Mouse (Mus musculus): ENCODE data around the gene Oscp1. TPM values are rescaled to one million over a fixed set of nuclear protein-coding genes. Genes with fewer than 3 reads are reported as not detected.
A peak's percentile ranks its signal among the peaks of the same experiment; 100 is the strongest.

Gene Oscp1
- polyA plus RNA-seq (2014; fragmentation: Nextera tagmentation; extraction: Ambion mirVana), result 13.3 and 16.0 TPM in 2 replicates

DNA sequence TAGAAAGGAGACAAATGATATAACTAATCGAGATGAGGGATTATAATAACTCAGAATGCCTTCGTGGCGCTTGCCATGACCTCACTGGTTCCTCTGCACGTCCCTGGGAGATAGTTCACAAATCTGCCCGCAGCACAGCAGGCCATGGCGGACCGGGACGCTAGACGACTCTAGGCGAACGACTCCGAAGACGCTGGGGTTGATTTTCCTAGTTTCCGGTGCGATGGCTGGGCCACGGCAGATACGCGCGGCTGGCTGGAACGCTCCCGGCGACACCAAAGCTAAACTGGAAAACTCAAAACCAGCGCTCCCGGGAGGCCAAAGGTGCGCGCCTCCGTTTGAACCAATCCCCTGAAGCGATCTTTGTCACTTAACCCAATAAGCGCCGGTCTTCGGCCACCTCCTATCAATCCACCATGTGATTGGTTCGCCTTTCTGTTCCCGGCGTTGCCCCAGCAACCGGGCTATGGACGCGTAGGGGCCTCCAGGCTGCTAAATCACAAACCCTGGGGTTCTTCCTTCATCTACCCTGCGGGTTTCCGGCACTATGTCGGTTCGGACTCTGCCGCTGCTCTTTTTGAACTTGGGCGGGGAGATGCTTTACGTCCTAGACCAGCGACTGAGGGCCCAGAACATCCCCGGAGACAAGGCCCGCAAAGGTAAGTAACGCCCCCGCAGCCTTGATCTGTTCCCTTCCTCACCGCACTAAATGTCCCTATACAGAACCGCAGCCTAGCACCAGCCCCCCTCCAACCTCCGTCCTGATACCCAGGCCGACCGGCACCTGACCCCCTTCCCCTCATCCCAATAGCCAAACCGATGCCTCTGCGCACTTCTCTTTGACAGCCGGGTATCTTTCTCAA lies at the start of gene Oscp1:
Oscp1 (plus strand) TSS at position 432 of the 863 bp plus-strand sequence.
- peak within 1 kb of the TSS; percentile 51 for H3K4me3 ChIP-seq (ENCODE audit: low read depth, low read length)
- peak within 1 kb of the TSS; percentile 60 for H3K4me2 ChIP-seq (replicated peaks; ENCODE audit: low read depth, low read length)
- under 1% methylated on average over 57 of the region's 57 CpGs for WGBS
- H3K9me3 ChIP-seq (ENCODE audit: control insufficient read depth, low read depth, low read length), result no peaks in the 10 kb centered on the region
- peak within 1 kb of the TSS; percentile 33 for H3K9ac ChIP-seq (replicated peaks; ENCODE audit: low read depth, low read length)
- H3K27ac ChIP-seq (ENCODE audit: low read length), result no peak within 1 kb of the TSS
- peak; percentile 99 for ATAC-seq (ENCODE audit: insufficient number of reproducible peaks, insufficient read depth, low FRiP score, low read depth)
- 0 out of 2 replicates have a peak, but pooled peaks cover 10% of the 10 kb centered on the region for H3K4me1 ChIP-seq (ENCODE audit: control insufficient read depth, insufficient read depth, low read length)
- H3K27me3 ChIP-seq (ENCODE audit: control insufficient read depth, insufficient read depth, low read length), result no peaks in the 10 kb centered on the region
- peaks cover 12% of the 10 kb centered on the region; the same call in 1 of the 2 replicates for H3K36me3 ChIP-seq (ENCODE audit: control insufficient read depth, insufficient read depth, low read length)

DNA sequence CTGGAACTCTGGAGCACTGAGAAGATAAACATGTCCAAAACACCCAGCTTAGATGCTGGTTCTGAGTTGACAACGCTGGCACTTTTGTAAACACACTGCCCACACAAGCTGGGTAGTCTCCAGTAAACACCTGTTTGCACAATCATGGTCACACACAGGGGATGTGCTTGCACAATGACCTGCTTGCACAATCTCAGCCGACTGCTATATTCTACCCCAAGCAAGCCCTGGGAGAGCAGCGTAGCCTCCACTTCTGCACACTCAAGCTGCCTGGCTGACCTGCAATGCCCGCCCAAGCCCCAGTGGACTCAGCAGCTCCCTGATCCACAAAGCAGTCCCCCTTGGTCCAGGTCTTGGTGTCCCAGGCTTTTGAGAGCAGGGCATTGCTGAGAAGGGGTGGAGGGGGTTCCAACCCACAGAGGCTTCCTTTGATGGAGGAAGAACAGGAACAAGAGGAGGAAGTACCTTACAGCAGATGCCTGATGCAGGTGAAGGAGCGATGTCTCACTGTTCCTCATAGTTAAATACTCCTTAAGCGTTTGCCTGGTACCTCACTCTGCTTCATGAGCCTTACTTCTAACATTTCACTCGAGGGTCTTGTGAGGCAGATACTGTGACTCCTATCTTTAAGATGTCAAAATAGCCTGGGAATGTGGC lies 40.6 kb upstream of the Oscp1 start:
- Histone ChIP-seq H3K9ac (replicated peaks; ENCODE audit: low read depth, low read length) (no peak overlapping the region), H3K27me3 (ENCODE audit: control insufficient read depth, insufficient read depth, low read length) (no peaks in the 10 kb centered on the region), H3K27ac (ENCODE audit: low read length) (no peak overlapping the region), H3K4me3 (ENCODE audit: low read depth, low read length) (no peak overlapping the region), H3K4me2 (replicated peaks; ENCODE audit: low read depth, low read length) (no peak overlapping the region), H3K36me3 (ENCODE audit: control insufficient read depth, insufficient read depth, low read length) (no peaks in the 10 kb centered on the region), H3K4me1 (ENCODE audit: control insufficient read depth, insufficient read depth, low read length) (no peaks in the 10 kb centered on the region), H3K9me3 (ENCODE audit: control insufficient read depth, low read depth, low read length) (no peaks in the 10 kb centered on the region)
- ATAC-seq (ENCODE audit: insufficient number of reproducible peaks, insufficient read depth, low FRiP score, low read depth), result no peak
- 75% methylated on average over 7 of the region's 7 CpGs for WGBS

- Histone ChIP-seq H3K27ac (ENCODE audit: low read length) (no peak overlapping the region), H3K4me2 (replicated peaks; ENCODE audit: low read depth, low read length) (no peak overlapping the region), H3K9ac (replicated peaks; ENCODE audit: low read depth, low read length) (no peak overlapping the region), H3K4me1 (ENCODE audit: control insufficient read depth, insufficient read depth, low read length) (no peaks in the 10 kb centered on the region), H3K36me3 (ENCODE audit: control insufficient read depth, insufficient read depth, low read length) (no peaks in the 10 kb centered on the region), H3K4me3 (ENCODE audit: low read depth, low read length) (no peak overlapping the region), H3K27me3 (ENCODE audit: control insufficient read depth, insufficient read depth, low read length) (no peaks in the 10 kb centered on the region), H3K9me3 (ENCODE audit: control insufficient read depth, low read depth, low read length) (no peaks in the 10 kb centered on the region)
- ATAC-seq (ENCODE audit: insufficient number of reproducible peaks, insufficient read depth, low FRiP score, low read depth), result no peak
- WGBS, result 81% methylated on average over 11 of the region's 11 CpGs
These were observed 39.3 kb upstream of the Oscp1 start for GRCm38 (mm10) chr4:126018966-126019538.

DNA sequence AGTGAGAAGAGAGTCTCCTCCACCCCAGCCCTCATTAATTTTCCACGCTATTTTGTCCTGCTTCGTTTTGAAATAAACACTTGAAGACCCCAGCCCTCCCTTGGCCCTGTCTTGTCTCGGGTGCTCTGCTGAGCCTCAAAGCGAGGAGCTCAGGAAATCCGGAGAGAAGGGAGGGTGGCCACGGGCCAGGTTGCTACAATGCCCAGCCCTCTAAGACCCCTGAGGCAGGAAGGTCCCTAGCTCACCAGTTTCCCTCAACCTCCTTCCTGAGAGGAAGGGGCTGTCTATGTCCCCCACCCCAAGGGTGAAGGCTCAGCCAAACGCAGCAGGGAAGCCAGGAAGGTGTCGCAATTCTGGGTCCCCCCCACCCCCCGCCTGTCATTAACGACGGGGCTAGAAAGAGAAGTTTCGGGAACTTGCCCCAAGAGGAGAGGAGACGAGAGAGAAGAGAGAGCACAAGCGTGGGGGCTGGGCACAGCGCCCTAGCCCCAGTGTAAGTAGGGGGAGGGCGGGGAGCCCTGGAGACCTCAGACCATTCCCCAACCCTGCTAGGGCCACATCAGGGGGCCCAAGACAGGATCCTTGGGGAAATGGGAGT lies 34.0 kb upstream of the Oscp1 start, which contains the start of gene Csf3r:
Csf3r (plus strand) TSS at position 248 of the 598 bp plus-strand sequence.
- Histone ChIP-seq H3K4me1 (ENCODE audit: control insufficient read depth, insufficient read depth, low read length) (no peaks in the 10 kb centered on the region), H3K4me3 (ENCODE audit: low read depth, low read length) (no peak within 1 kb of the TSS), H3K9ac (replicated peaks; ENCODE audit: low read depth, low read length) (no peak within 1 kb of the TSS), H3K27ac (ENCODE audit: low read length) (no peak within 1 kb of the TSS), H3K9me3 (ENCODE audit: control insufficient read depth, low read depth, low read length) (no peaks in the 10 kb centered on the region), H3K36me3 (ENCODE audit: control insufficient read depth, insufficient read depth, low read length) (no peaks in the 10 kb centered on the region), H3K27me3 (ENCODE audit: control insufficient read depth, insufficient read depth, low read length) (no peaks in the 10 kb centered on the region), H3K4me2 (replicated peaks; ENCODE audit: low read depth, low read length) (no peak within 1 kb of the TSS)
- ATAC-seq (ENCODE audit: insufficient number of reproducible peaks, insufficient read depth, low FRiP score, low read depth), result no peak
- WGBS, result 42% methylated on average over 16 of the region's 16 CpGs

DNA sequence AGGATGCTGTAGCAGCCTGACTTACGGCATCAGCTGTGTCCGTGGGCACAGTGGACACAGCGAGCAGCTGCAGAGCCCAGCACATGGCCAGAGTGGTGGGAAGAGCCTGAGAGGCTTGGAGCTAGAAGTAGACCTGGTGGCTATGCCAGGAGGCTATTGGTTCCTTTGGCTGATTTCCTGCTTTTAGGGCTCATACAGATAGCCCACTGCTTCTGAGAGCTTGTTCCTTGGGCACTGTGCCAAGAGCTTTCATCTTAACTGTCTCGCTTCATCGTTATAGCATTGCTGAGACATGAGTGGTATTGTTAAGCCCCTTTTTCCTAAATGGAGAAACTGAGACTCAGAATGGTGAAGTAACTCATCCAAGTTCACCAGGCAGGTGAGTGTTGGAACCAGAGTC lies 32.6 kb upstream of the Oscp1 start:
- Histone ChIP-seq H3K4me3 (ENCODE audit: low read depth, low read length) (no peak overlapping the region), H3K4me2 (replicated peaks; ENCODE audit: low read depth, low read length) (no peak overlapping the region), H3K27ac (ENCODE audit: low read length) (no peak overlapping the region), H3K27me3 (ENCODE audit: control insufficient read depth, insufficient read depth, low read length) (no peaks in the 10 kb centered on the region), H3K36me3 (ENCODE audit: control insufficient read depth, insufficient read depth, low read length) (no peaks in the 10 kb centered on the region), H3K9me3 (ENCODE audit: control insufficient read depth, low read depth, low read length) (no peaks in the 10 kb centered on the region), H3K4me1 (ENCODE audit: control insufficient read depth, insufficient read depth, low read length) (no peaks in the 10 kb centered on the region), H3K9ac (replicated peaks; ENCODE audit: low read depth, low read length) (no peak overlapping the region)
- WGBS, result 75% methylated on average over 5 of the region's 5 CpGs
- no peak for ATAC-seq (ENCODE audit: insufficient number of reproducible peaks, insufficient read depth, low FRiP score, low read depth)

GRCm38 (mm10) chr4:126027980-126028379 lies 30.4 kb upstream of the Oscp1 start:
- Histone ChIP-seq H3K36me3 (ENCODE audit: control insufficient read depth, insufficient read depth, low read length) (no peaks in the 10 kb centered on the region), H3K4me1 (ENCODE audit: control insufficient read depth, insufficient read depth, low read length) (no peaks in the 10 kb centered on the region), H3K27me3 (ENCODE audit: control insufficient read depth, insufficient read depth, low read length) (no peaks in the 10 kb centered on the region), H3K4me2 (replicated peaks; ENCODE audit: low read depth, low read length) (no peak overlapping the region), H3K9ac (replicated peaks; ENCODE audit: low read depth, low read length) (no peak overlapping the region), H3K9me3 (ENCODE audit: control insufficient read depth, low read depth, low read length) (no peaks in the 10 kb centered on the region), H3K27ac (ENCODE audit: low read length) (no peak overlapping the region), H3K4me3 (ENCODE audit: low read depth, low read length) (no peak overlapping the region)
- no peak for ATAC-seq (ENCODE audit: insufficient number of reproducible peaks, insufficient read depth, low FRiP score, low read depth)
- 89% methylated on average over 3 of the region's 3 CpGs for WGBS

GRCm38 (mm10) chr4:126029042-126029441 lies 29.3 kb upstream of the Oscp1 start:
- Histone ChIP-seq H3K27ac (ENCODE audit: low read length) (no peak overlapping the region), H3K27me3 (ENCODE audit: control insufficient read depth, insufficient read depth, low read length) (no peaks in the 10 kb centered on the region), H3K4me3 (ENCODE audit: low read depth, low read length) (no peak overlapping the region), H3K4me1 (ENCODE audit: control insufficient read depth, insufficient read depth, low read length) (no peaks in the 10 kb centered on the region), H3K9me3 (ENCODE audit: control insufficient read depth, low read depth, low read length) (no peaks in the 10 kb centered on the region), H3K9ac (replicated peaks; ENCODE audit: low read depth, low read length) (no peak overlapping the region), H3K4me2 (replicated peaks; ENCODE audit: low read depth, low read length) (no peak overlapping the region), H3K36me3 (ENCODE audit: control insufficient read depth, insufficient read depth, low read length) (no peaks in the 10 kb centered on the region)
- 57% methylated on average over 3 of the region's 3 CpGs for WGBS
- no peak for ATAC-seq (ENCODE audit: insufficient number of reproducible peaks, insufficient read depth, low FRiP score, low read depth)

GRCm38 (mm10) chr4:126030705-126031104 lies 27.7 kb upstream of the Oscp1 start:
- no peak overlapping the region for H3K4me3 ChIP-seq (ENCODE audit: low read depth, low read length)
- H3K27ac ChIP-seq (ENCODE audit: low read length), result no peak overlapping the region
- H3K27me3 ChIP-seq (ENCODE audit: control insufficient read depth, insufficient read depth, low read length), result no peaks in the 10 kb centered on the region
- H3K9me3 ChIP-seq (ENCODE audit: control insufficient read depth, low read depth, low read length), result no peaks in the 10 kb centered on the region
- WGBS, result 80% methylated on average over 5 of the region's 5 CpGs
- no peak overlapping the region for H3K4me2 ChIP-seq (replicated peaks; ENCODE audit: low read depth, low read length)
- H3K9ac ChIP-seq (replicated peaks; ENCODE audit: low read depth, low read length), result no peak overlapping the region
- ATAC-seq (ENCODE audit: insufficient number of reproducible peaks, insufficient read depth, low FRiP score, low read depth), result no peak
- H3K36me3 ChIP-seq (ENCODE audit: control insufficient read depth, insufficient read depth, low read length), result no peaks in the 10 kb centered on the region
- no peaks in the 10 kb centered on the region for H3K4me1 ChIP-seq (ENCODE audit: control insufficient read depth, insufficient read depth, low read length)

Measured in stomach, embryonic 14.5 days (tissue).